In genomic region chr4:149259391-149260094, GRCm38 (mm10) we compare ENCODE assay signal across 1 mouse cellular context.
TF ChIP-seq lines count a peak whose summit lies in the region.

No protein-coding gene starts in this region.

TF ChIP-seq in MEL, 35 proteins besides CTCF, POLR2A, EP300 and RAD21 (continued from another document):
- TF ChIP-seq ELF1 (IDR thresholded peaks at IDR 0.05; ENCODE audit: low read depth, low read length) (no peak), TBP (IDR thresholded peaks at IDR 0.05; ENCODE audit: low read depth, low read length) (no peak), POLR2AphosphoS2 (IDR thresholded peaks at IDR 0.05; ENCODE audit: low read length) (no peak), UBTF (IDR thresholded peaks at IDR 0.05; ENCODE audit: borderline replicate concordance, insufficient read depth, low read depth, low read length) (no peak), SMC3 (IDR thresholded peaks at IDR 0.05; ENCODE audit: low read depth, low read length) (no peak), NELFE (IDR thresholded peaks at IDR 0.05; ENCODE audit: low read depth, low read length) (no peak)
